Mouse (Mus musculus): ENCODE data around the gene Ankrd63.

GRCm38 (mm10) chr2:118669245-118669644, 34.5 kb downstream of the Ankrd63 start:
- TF ChIP-seq POLR2A (IDR thresholded peaks at IDR 0.05; ENCODE audit: extremely low read depth, insufficient read depth, low read length) = no peak
- TF ChIP-seq CTCF (IDR thresholded peaks at IDR 0.05; ENCODE audit: low read depth, low read length) = no peak
